Mouse (Mus musculus) bone marrow, adult 2 months (tissue): ENCODE data around the gene Ncln. TPM values are rescaled to one million over a fixed set of nuclear protein-coding genes. Genes with fewer than 3 reads are reported as not detected.

Experiments used
- H3K27ac ChIP-seq: fragments of 200-500 bp; 2 replicates; pipeline ENCODE4 v1.5.1; 2012; ENCODE audit warnings: low read depth, mild to moderate bottlenecking, control low read depth, inconsistent platforms, low read length; ENCODE audit not compliant: control insufficient read depth, poor library complexity, insufficient read depth
- H3K4me1 ChIP-seq: fragments of 200-500 bp; 2 replicates; pipeline ENCODE4 v1.6.1; 2011; ENCODE audit warnings: low read length; ENCODE audit not compliant: control insufficient read depth, insufficient read depth
- H3K4me3 ChIP-seq: fragments of 200-500 bp; replicated peaks from 2 replicates; pipeline ENCODE3; 2011; ENCODE audit warnings: mild to moderate bottlenecking, low read depth, low read length, control low read depth; ENCODE audit not compliant: control insufficient read depth
- CTCF ChIP-seq: fragments of 200-500 bp; IDR thresholded peaks from 2 replicates; pipeline ENCODE4 v1.5.1; 2011; ENCODE audit warnings: low read length, control low read depth; ENCODE audit not compliant: control insufficient read depth, insufficient read depth
- POLR2A ChIP-seq: fragments of 200-500 bp; IDR thresholded peaks from 2 replicates; pipeline ENCODE4 v1.6.1; 2011; ENCODE audit warnings: low read depth, mild to moderate bottlenecking, control low read depth, low read length, borderline replicate concordance; ENCODE audit not compliant: control insufficient read depth
- WGBS: fragments of 180-500 bp; shearing (Covaris S2); methylation state at CpG from one replicate; pipeline ENCODE4 v1.1.7; 2018; 5-methylcytosine and 5-hydroxymethylcytosine counted together
- polyA plus RNA-seq: library from polyadenylated mRNA; stranded (reverse); fragments of >200 nt; gene quantifications from 2 replicates; pipeline ENCODE4 v1.2.4, GENCODE M21; 2011; ENCODE audit warnings: low replicate concordance; ENCODE audit not compliant: missing spikeins, insufficient read depth, insufficient read length

Ncln gene
- polyA plus RNA-seq, 1 experiment, result 61.0 TPM

- H3K4me1 ChIP-seq, result no peaks in the 10 kb centered on the region; the same call in 1 of the 2 replicates
- no peak overlapping the region for H3K27ac ChIP-seq
- TF ChIP-seq POLR2A (no peak), CTCF (no peak)
- no peak overlapping the region for H3K4me3 ChIP-seq
- 85% methylated on average over 9 of the region's 9 CpGs for WGBS
Observed at GRCm38 (mm10) chr10:81491018-81491417, 5.2 kb downstream of the Ncln start.

- no peak overlapping the region for H3K27ac ChIP-seq
- WGBS, result 93% methylated on average over 14 of the region's 14 CpGs
Observed at GRCm38 (mm10) chr10:81489941-81490340, 6.3 kb downstream of the Ncln start.

DNA sequence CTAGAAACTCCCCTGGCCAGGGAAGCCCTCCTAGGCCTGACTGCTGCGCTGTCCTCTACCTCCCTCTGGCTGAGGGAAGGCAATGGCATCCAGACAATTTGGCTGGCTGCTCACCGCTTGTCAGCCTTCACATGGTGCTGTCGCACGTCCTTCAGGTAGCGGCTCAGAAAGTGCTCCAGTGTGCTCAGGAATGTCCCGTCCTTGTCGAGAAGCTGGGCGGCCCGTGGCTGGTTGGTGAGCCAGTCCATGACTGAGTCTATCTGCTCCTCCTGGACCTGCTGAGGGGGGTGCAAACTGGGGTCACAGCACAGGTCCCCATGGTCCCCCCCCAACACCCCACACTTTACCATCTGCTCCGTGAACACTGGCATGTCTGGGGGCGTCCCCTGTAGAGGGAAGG is 8.1 kb downstream of the Ncln start:
- WGBS, result 92% methylated on average over 11 of the region's 11 CpGs
- TF ChIP-seq POLR2A (no peak), CTCF (no peak)
- no peaks in the 10 kb centered on the region for H3K4me1 ChIP-seq
- no peak overlapping the region for H3K4me3 ChIP-seq
- no peak overlapping the region for H3K27ac ChIP-seq

More at GRCm38 (mm10) chr10:81489941-81490340, 6.3 kb downstream of the Ncln start:
- no peak for TF ChIP-seq POLR2A
- TF ChIP-seq CTCF, result no peak
- H3K4me1 ChIP-seq, result no peaks in the 10 kb centered on the region; the same call in 1 of the 2 replicates
- no peak overlapping the region for H3K4me3 ChIP-seq

GRCm38 (mm10) chr10:81486496-81486895 is 9.7 kb downstream of the Ncln start:
- WGBS, result 80% methylated on average over 10 of the region's 10 CpGs
- TF ChIP-seq POLR2A (no peak), CTCF (no peak)
- H3K4me1 ChIP-seq, result peaks cover 2% of the 10 kb centered on the region
- no peak overlapping the region for H3K4me3 ChIP-seq
- H3K27ac ChIP-seq, result no peak overlapping the region

GRCm38 (mm10) chr10:81485479-81486018 is 10.6 kb downstream of the Ncln start:
- 62% methylated on average over 7 of the region's 7 CpGs for WGBS
- Histone ChIP-seq H3K4me1 (peaks cover 2% of the 10 kb centered on the region), H3K4me3 (no peak overlapping the region), H3K27ac (0 out of 2 replicates have a peak overlapping the region, but pooled peaks have one; percentile 2)
- TF ChIP-seq POLR2A (no peak), CTCF (no peak)

GRCm38 (mm10) chr10:81485060-81485449 is 11.1 kb downstream of the Ncln start:
- peaks cover 2% of the 10 kb centered on the region for H3K4me1 ChIP-seq
- 2% methylated on average over 2 of the region's 2 CpGs for WGBS
- TF ChIP-seq CTCF (peak; percentile 55), POLR2A (no peak)
- no peak overlapping the region for H3K27ac ChIP-seq
- H3K4me3 ChIP-seq, result no peak overlapping the region

GRCm38 (mm10) chr10:81484441-81485059 is 11.6 kb downstream of the Ncln start:
- TF ChIP-seq POLR2A (no peak), CTCF (no peak)
- Histone ChIP-seq H3K4me3 (no peak overlapping the region), H3K27ac (no peak overlapping the region), H3K4me1 (peaks cover 2% of the 10 kb centered on the region)
- WGBS, result 59% methylated on average over 6 of the region's 6 CpGs

GRCm38 (mm10) chr10:81483983-81484382 is 12.2 kb downstream of the Ncln start:
- TF ChIP-seq POLR2A (no peak), CTCF (peak; percentile 60)
- H3K4me1 ChIP-seq, result peaks cover 2% of the 10 kb centered on the region
- no peak overlapping the region for H3K27ac ChIP-seq
- H3K4me3 ChIP-seq, result no peak overlapping the region
- WGBS, result 11% methylated on average over 9 of the region's 9 CpGs

DNA sequence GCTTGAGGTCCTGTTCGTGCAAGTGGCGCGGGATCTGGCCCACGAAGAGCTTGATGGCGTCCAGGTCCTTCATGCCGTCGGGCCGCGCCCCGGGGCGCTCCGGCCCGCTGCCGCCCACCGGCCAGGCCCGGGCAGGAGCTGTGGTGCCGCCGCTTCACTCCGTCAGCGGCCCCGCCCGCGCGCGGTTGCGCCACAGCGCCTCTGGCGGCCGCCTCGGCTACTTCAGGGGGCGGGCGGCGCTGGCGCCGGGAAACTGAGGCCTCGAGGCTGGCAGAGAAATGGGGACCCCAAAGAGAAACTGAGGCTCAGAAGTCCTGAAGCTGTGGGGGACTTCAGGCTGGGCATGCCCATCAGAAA is 13.7 kb downstream of the Ncln start, which contains the start of gene Celf5:
Gene Celf5 (minus strand): TSS at position 177 of the 357 bp plus-strand sequence.
- Histone ChIP-seq H3K27ac (no peak within 1 kb of the TSS), H3K4me1 (peaks cover 2% of the 10 kb centered on the region), H3K4me3 (no peak within 1 kb of the TSS)
- under 1% methylated on average over 36 of the region's 36 CpGs for WGBS
- TF ChIP-seq CTCF (peak; percentile 59), POLR2A (no peak)
